ENCODE assay signal across 8 mouse cellular contexts in the genomic region with DNA sequence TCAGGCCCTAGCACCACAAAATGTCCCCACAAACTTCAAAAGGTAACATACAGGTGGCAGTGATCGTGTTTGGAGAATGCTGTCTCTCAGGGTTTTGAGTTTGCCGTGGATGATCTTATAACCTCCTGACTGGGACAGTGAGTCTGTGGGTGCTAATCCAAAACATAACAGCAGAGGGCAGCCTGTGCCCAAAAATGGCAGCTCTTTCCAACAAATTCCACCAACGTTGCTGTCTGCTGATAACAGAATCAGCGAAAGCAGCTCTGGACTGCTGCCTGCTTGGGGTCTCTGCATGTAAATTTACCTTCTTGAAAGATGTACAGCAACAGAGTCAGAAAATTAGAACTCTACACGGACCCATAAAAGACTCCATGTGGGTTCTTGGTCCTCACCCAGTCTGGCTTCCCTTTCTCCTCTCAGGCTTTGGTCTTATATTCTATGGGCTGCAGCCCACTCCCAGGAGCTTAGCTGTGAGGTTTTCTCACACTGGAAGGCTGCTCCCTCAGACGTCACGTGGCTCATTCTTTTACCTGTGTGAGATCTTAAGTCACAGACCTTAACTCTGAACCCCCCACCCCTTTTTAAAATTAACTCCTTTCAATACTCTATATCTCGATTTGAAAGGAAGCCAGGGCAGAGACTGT. TPM values are rescaled to one million over a fixed set of nuclear protein-coding genes. Genes with fewer than 3 reads are reported as not detected.
DNase-seq lines count a peak whose midpoint lies in the region; ATAC-seq lines count a peak whose summit lies in the region.

No protein-coding gene starts in this region.

- H3K36me3 ChIP-seq in liver, embryonic 11.5 days (ENCODE audit: control insufficient read depth, insufficient read depth, low read length): no peaks in the 10 kb centered on the region

- WGBS in liver, embryonic 11.5 days: 19% methylated on average over 8 of the region's 8 CpGs

- no peak overlapping the region for H3K27ac ChIP-seq in liver, embryonic 11.5 days (ENCODE audit: low read depth, low read length)

- intact Hi-C loops in gastrocnemius, postnatal 14 days (cut with DNase I; ENCODE audit: low total_unique reads): no loop called here

- ATAC-seq in liver, embryonic 11.5 days (replicated peaks; ENCODE audit: low FRiP score): no peak
- no peak for ATAC-seq in erythroblast, adult 5-6 weeks (replicated peaks; ENCODE audit: low FRiP score, poor library complexity, severe bottlenecking)

- no peak overlapping the region for H3K4me3 ChIP-seq in liver, embryonic 11.5 days (ENCODE audit: low read depth, low read length)

- H3K9me3 ChIP-seq in liver, embryonic 11.5 days (ENCODE audit: control insufficient read depth, low read length): no peaks in the 10 kb centered on the region

- H3K4me1 ChIP-seq in liver, embryonic 11.5 days (replicated peaks; ENCODE audit: control insufficient read depth, insufficient read depth, low read length): no peaks in the 10 kb centered on the region

- H3K4me2 ChIP-seq in liver, embryonic 11.5 days: no peak overlapping the region

- no peaks in the 10 kb centered on the region for H3K27me3 ChIP-seq in liver, embryonic 11.5 days (replicated peaks; ENCODE audit: control insufficient read depth, insufficient read depth, low read length)

- no peak overlapping the region for H3K9ac ChIP-seq in liver, embryonic 11.5 days (ENCODE audit: low read depth, low read length)

- peak; percentile 36 to 52 for DNase-seq in B cell, adult 2 months
- peak; percentile 61 for DNase-seq in R1 (ENCODE audit: low read depth, low spot score)
- peak; percentile 79 to 87 for DNase-seq in cerebellum, postnatal 36 days
- peak; percentile 41 for DNase-seq in gastrocnemius, postnatal 14 days
- DNase-seq in kidney, postnatal 10 days: peak; percentile 88
- DNase-seq in liver, embryonic 11.5 days (ENCODE audit: low spot score): peak; percentile 66
- peak; percentile 58 for DNase-seq in ovary, postnatal 14 days (ENCODE audit: low spot score)

RNA-seq across cellular contexts. Expression of gene Zkscan2, which starts 24.1 kb away (rescaled TPM):
- total RNA-seq in gastrocnemius, postnatal 14 days (2021): under 1 TPM; 0.12 to 0.20 TPM
- polyA plus RNA-seq in liver, embryonic 11.5 days (2014; fragmentation: Nextera tagmentation; extraction: Ambion mirVana): 0.90 and 0.93 TPM in 2 replicates
- total RNA-seq in erythroblast, adult 5-6 weeks (2015; ENCODE audit: low replicate concordance): not detected in 2 replicates
- 0.17 TPM in 1 of 2 replicates, not detected in the other for total RNA-seq in erythroblast, adult 5-6 weeks (2017; ENCODE audit: low replicate concordance)
